Mouse (Mus musculus) liver, embryonic 11.5 days (tissue): ENCODE data around the gene 1700020N01Rik. TPM values are rescaled to one million over a fixed set of nuclear protein-coding genes. Genes with fewer than 3 reads are reported as not detected.

Experiments
- ATAC-seq: fragments of 200-750 bp; cut with Nextera tagmentation; replicated peaks from 2 replicates; pipeline ENCODE4 v1.8.0; 2017; ENCODE audit warnings: moderate number of reproducible peaks, mild to moderate bottlenecking, moderate TSS enrichment, moderate library complexity; ENCODE audit not compliant: low FRiP score
- DNase-seq: peaks from one replicate; pipeline ENCODE4 v3.0.0-alpha.2; 2017; ENCODE audit warnings: low spot score
- H3K27ac ChIP-seq: fragments of 300-500 bp; sonication (generic); 2 replicates; pipeline ENCODE4 v1.5.1; 2014; ENCODE audit warnings: mild to moderate bottlenecking, low read depth, low read length, control low read depth
- H3K27me3 ChIP-seq: fragments of 300-500 bp; sonication (generic); replicated peaks from 2 replicates; pipeline ENCODE4 v1.6.1; 2014; ENCODE audit warnings: low read length, mixed read lengths; ENCODE audit not compliant: control insufficient read depth, insufficient read depth
- H3K36me3 ChIP-seq: fragments of 300-500 bp; sonication (generic); 2 replicates; pipeline ENCODE4 v1.6.1; 2014; ENCODE audit warnings: mild to moderate bottlenecking, low read length, moderate library complexity, mixed read lengths; ENCODE audit not compliant: control insufficient read depth, insufficient read depth
- H3K4me1 ChIP-seq: fragments of 300-500 bp; sonication (generic); replicated peaks from 2 replicates; pipeline ENCODE4 v1.6.1; 2014; ENCODE audit warnings: low read length, mixed read lengths; ENCODE audit not compliant: control insufficient read depth, insufficient read depth
- H3K4me2 ChIP-seq: fragments of 300-500 bp; sonication (generic); 2 replicates; pipeline ENCODE4 v1.6.1; 2014; ENCODE audit warnings: mild to moderate bottlenecking, control low read depth, moderate library complexity
- H3K4me3 ChIP-seq: fragments of 300-500 bp; sonication (generic); 2 replicates; pipeline ENCODE4 v1.5.1; 2014; ENCODE audit warnings: low read depth, low read length, control low read depth
- H3K9ac ChIP-seq: fragments of 300-500 bp; sonication (generic); 2 replicates; pipeline ENCODE4 v1.6.1; 2014; ENCODE audit warnings: low read depth, low read length, control low read depth
- H3K9me3 ChIP-seq: fragments of 300-500 bp; sonication (generic); 2 replicates; pipeline ENCODE4 v1.6.1; 2016; ENCODE audit warnings: low read length, inconsistent platforms, mixed read lengths; ENCODE audit not compliant: control insufficient read depth
- whole genome bisulfite sequencing: fragments of 180-500 bp; shearing (Covaris S2); extraction: QIAGEN DNeasy Blood & Tissue Kit; methylation state at CpG from one replicate; pipeline ENCODE4 v1.1.7; 2014; 5-methylcytosine and 5-hydroxymethylcytosine counted together
- polyA plus RNA-seq: library from polyadenylated mRNA; unstranded; fragments of >200 nt; fragmentation: Nextera tagmentation; extraction: Ambion mirVana; gene quantifications from 2 replicates; pipeline ENCODE4 v1.2.1, GENCODE M21; 2014

The 1700020N01Rik gene
- polyA plus RNA-seq, 1 experiment from 2014 or later: not detected

DNA sequence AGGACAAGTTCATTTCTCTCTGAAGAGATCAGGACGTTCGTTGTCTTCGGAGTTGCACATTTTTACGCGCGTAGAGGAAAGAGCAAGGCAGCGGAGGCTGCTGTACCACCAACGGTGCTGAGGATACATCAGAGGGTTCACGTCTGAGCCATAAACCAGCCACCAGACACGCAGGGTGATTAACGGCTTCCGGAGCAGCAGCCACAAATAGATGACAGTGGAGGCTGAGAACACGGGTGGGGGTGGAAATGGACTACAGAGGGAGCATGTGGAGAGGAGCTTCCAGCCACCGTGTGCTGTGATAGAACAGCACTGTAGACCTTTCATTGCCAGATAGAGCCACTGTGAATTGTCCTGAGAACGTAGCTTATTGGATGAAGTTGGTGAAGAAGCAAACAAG, 33.2 kb upstream of the 1700020N01Rik start:
- Histone ChIP-seq H3K36me3 (no peaks in the 10 kb centered on the region), H3K4me3 (no peak overlapping the region), H3K4me1 (no peaks in the 10 kb centered on the region), H3K27me3 (no peaks in the 10 kb centered on the region), H3K27ac (no peak overlapping the region), H3K9me3 (no peaks in the 10 kb centered on the region), H3K4me2 (no peak overlapping the region), H3K9ac (no peak overlapping the region)
- 65% methylated on average over 15 of the region's 15 CpGs for WGBS
- ATAC-seq (no peak), DNase-seq (no peak)

DNA sequence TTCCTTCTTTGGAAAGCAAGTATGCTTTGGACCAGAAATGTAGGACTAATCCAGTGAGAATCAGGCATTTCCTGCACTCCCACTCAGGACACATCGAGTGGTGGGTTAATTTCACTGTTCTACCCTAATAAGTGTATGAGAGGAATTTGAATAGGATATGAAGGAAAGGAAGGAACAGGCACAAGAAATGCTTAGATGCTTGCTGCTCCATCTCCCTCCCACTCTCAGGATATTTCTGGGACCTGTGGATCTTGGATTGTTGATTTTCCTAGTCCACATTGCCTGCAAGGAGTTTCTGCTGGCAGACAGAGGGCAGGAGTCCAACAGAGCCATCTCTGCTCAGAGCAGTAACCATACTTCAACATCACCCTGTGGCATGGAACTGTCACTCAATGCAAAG, 31.8 kb upstream of the 1700020N01Rik start:
- no peak for ATAC-seq
- H3K9ac ChIP-seq: no peak overlapping the region
- no peak overlapping the region for H3K4me3 ChIP-seq
- H3K9me3 ChIP-seq: no peaks in the 10 kb centered on the region
- 77% methylated on average over 1 of the region's 1 CpGs for WGBS
- no peak overlapping the region for H3K27ac ChIP-seq
- H3K36me3 ChIP-seq: no peaks in the 10 kb centered on the region
- H3K4me2 ChIP-seq: no peak overlapping the region
- no peaks in the 10 kb centered on the region for H3K4me1 ChIP-seq
- no peaks in the 10 kb centered on the region for H3K27me3 ChIP-seq
- no peak for DNase-seq

DNA sequence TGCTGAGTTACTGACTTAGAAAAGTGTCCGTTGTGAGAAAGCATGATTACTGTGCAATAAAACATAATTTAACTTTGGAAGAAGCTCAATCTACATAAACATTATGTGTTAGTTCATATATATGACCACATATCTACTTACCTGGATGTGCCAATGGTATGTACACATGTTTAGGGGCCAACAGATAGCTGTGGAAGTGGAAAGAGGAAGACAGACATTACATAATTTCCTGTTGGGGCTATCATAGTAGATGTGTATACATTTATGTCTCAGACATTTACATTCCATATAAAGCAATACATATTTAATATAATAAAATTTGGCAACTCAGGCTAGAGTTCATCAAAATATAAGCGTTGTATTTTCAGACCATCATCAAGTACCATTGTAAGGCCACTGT, 29.5 kb upstream of the 1700020N01Rik start:
- Histone ChIP-seq H3K27ac (no peak overlapping the region), H3K4me2 (no peak overlapping the region), H3K9me3 (no peaks in the 10 kb centered on the region), H3K9ac (no peak overlapping the region), H3K27me3 (no peaks in the 10 kb centered on the region), H3K4me1 (no peaks in the 10 kb centered on the region), H3K4me3 (no peak overlapping the region), H3K36me3 (no peaks in the 10 kb centered on the region)
- WGBS: 90% methylated on average over 2 of the region's 2 CpGs
- no peak for DNase-seq
- no peak for ATAC-seq

DNA sequence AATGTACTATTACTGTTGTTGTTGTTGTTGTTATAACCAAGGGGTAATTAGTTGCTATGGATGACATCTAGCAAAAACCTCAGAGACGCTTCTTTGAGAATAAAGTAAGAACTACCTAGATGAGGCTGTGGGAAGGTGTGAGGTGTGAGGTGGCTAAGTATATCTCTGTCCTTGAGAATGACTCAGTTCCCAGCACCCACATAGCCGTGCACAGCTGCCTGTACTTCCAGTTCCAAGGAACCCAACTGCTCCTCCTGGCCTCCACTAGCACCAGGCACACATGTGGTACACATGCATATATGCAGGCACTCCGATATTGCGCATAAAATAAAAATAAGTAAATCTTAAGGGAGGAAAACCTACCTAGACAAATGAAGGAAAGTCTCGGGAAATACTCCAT, 28.8 kb upstream of the 1700020N01Rik start:
- no peak for DNase-seq
- H3K9me3 ChIP-seq: no peaks in the 10 kb centered on the region

DNA sequence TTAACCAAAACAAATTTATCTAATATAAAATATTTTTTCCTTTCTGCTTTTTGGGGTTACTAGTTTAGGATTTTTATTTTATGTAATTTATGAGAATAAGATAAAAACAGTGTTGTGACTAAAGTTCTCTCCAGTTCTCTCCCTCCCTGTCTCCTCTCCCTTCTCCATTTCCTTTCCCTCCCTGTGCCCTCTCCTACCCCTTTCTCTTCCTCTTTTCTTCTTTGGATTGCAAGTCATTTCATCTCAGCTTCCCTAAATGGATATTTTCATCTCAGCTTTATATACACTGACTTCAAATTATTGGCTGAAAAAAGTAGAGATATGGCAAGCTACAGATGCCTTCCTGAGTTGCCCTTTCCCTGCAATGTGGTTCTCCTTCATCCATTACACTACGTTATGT, 26.9 kb upstream of the 1700020N01Rik start:
- Histone ChIP-seq H3K9ac (no peak overlapping the region), H3K36me3 (no peaks in the 10 kb centered on the region), H3K27ac (no peak overlapping the region), H3K4me2 (no peak overlapping the region), H3K27me3 (no peaks in the 10 kb centered on the region), H3K9me3 (no peaks in the 10 kb centered on the region), H3K4me1 (no peaks in the 10 kb centered on the region), H3K4me3 (no peak overlapping the region)
- 97% methylated on average over 1 of the region's 1 CpGs for WGBS
- ATAC-seq: no peak
- no peak for DNase-seq

More for the DNA sequence above, 28.8 kb upstream of the 1700020N01Rik start:
- Histone ChIP-seq H3K9ac (no peak overlapping the region), H3K4me3 (no peak overlapping the region), H3K27ac (no peak overlapping the region), H3K4me1 (no peaks in the 10 kb centered on the region), H3K27me3 (no peaks in the 10 kb centered on the region), H3K4me2 (no peak overlapping the region), H3K36me3 (no peaks in the 10 kb centered on the region)
- no peak for ATAC-seq
- WGBS: 83% methylated on average over 5 of the region's 5 CpGs

DNA sequence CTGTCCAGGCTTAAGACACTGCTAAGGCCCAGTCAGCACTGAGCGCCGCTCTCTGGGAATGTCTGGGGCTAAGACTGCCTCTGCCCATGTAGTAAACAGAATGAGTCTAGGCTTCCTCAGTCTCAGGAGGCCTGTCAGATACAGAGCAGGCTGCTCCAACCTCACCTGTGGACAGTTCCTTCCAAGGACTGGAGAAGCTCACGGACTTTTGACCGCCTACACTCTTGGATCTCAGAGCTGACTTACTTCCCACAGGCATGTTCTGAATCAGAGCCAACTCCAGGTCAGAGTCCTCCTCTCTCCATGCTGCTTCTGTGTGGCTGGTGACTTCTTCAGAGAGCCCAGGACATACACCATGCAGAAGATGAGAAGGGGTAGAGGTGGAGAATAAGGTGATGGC, 21.3 kb upstream of the 1700020N01Rik start:
- Histone ChIP-seq H3K27me3 (no peaks in the 10 kb centered on the region), H3K27ac (no peak overlapping the region), H3K9me3 (no peaks in the 10 kb centered on the region), H3K9ac (no peak overlapping the region), H3K36me3 (no peaks in the 10 kb centered on the region), H3K4me3 (no peak overlapping the region), H3K4me1 (no peaks in the 10 kb centered on the region), H3K4me2 (no peak overlapping the region)
- WGBS: 81% methylated on average over 4 of the region's 4 CpGs
- no peak for DNase-seq
- ATAC-seq: no peak

DNA sequence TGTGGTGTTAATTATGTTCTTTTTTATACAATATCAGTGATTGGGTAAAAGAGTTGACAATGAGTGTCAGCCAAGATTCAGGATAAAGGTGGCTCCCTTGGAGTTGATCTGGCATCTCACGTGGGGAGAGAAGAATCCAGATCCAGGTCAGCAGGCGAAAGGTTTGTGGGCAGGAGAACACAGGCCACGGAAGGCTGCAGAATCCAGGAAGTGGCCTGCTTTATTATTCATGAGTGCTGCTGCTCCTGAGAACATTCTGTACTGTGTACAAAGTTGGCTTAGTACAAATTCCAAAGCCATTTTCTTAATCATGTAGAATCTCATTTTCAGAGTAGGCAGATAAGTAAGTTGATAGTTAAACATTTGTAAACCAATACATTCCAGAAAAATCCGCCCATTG, 19.2 kb upstream of the 1700020N01Rik start:
- Histone ChIP-seq H3K9me3 (no peaks in the 10 kb centered on the region), H3K4me2 (no peak overlapping the region), H3K4me1 (no peaks in the 10 kb centered on the region), H3K27me3 (no peaks in the 10 kb centered on the region), H3K27ac (no peak overlapping the region), H3K4me3 (no peak overlapping the region), H3K9ac (no peak overlapping the region), H3K36me3 (no peaks in the 10 kb centered on the region)
- no peak for ATAC-seq
- 67% methylated on average over 4 of the region's 4 CpGs for WGBS
- DNase-seq: no peak

DNA sequence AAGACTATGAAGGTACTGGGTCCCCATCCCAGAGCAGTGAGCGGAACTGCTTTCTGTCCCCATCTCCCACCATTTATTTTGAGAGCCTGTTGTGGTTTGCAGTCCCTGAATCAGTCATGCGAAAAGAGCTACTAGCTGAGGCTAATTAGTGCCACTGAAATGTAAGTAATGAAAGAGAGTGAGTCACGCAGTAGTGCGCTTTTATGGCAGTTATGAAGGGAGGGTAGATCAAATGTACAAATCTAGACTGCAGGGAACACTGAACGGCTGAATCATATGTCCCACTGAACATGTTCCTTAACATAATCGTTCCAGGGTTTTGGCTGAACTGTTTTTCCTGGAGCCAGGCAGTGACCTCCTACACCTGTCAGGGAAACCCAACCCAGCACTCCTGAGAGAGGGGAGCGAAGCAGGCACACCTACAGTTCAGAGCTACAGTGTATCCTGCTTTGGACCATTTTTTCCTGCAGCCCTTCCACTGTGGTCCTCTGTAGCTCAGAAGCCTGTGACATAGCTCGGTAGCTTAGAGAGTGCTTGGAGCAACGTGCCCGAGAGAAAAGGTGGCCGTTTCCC, 17.1 kb upstream of the 1700020N01Rik start:
- Histone ChIP-seq H3K9me3 (no peaks in the 10 kb centered on the region), H3K4me3 (no peak overlapping the region), H3K27me3 (no peaks in the 10 kb centered on the region), H3K4me2 (no peak overlapping the region), H3K9ac (no peak overlapping the region), H3K4me1 (no peaks in the 10 kb centered on the region), H3K27ac (no peak overlapping the region), H3K36me3 (no peaks in the 10 kb centered on the region)
- no peak for DNase-seq
- 86% methylated on average over 11 of the region's 11 CpGs for WGBS
- ATAC-seq: no peak

DNA sequence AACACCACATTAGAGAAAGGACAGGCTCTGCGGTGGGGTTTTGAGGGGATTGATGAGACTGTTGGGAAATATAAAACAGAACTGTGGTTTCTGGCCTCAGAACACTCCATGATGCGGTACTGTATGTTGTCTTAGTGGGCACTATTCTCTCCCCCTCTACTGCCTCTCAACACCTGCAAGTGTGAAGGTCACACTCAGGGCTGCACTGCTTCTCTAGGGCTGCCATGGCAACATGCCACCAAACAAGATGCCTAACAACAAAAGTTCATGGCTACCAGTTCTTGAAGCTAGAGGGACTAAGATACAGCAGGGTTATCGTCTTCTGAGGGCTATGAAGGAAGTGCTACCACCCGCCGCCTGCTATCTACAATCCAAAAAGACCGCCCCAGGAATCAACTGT, 15.1 kb upstream of the 1700020N01Rik start:
- H3K9ac ChIP-seq: no peak overlapping the region
- ATAC-seq (no peak), DNase-seq (no peak)
- no peak overlapping the region for H3K4me3 ChIP-seq
- H3K36me3 ChIP-seq: no peaks in the 10 kb centered on the region
- H3K27me3 ChIP-seq: no peaks in the 10 kb centered on the region
- no peak overlapping the region for H3K4me2 ChIP-seq
- 76% methylated on average over 6 of the region's 6 CpGs for WGBS
- H3K27ac ChIP-seq: no peak overlapping the region
- H3K9me3 ChIP-seq: no peaks in the 10 kb centered on the region
- no peaks in the 10 kb centered on the region for H3K4me1 ChIP-seq
